Mouse (Mus musculus): ENCODE results near the gene Tmem192.

Tmem192 gene

DNA sequence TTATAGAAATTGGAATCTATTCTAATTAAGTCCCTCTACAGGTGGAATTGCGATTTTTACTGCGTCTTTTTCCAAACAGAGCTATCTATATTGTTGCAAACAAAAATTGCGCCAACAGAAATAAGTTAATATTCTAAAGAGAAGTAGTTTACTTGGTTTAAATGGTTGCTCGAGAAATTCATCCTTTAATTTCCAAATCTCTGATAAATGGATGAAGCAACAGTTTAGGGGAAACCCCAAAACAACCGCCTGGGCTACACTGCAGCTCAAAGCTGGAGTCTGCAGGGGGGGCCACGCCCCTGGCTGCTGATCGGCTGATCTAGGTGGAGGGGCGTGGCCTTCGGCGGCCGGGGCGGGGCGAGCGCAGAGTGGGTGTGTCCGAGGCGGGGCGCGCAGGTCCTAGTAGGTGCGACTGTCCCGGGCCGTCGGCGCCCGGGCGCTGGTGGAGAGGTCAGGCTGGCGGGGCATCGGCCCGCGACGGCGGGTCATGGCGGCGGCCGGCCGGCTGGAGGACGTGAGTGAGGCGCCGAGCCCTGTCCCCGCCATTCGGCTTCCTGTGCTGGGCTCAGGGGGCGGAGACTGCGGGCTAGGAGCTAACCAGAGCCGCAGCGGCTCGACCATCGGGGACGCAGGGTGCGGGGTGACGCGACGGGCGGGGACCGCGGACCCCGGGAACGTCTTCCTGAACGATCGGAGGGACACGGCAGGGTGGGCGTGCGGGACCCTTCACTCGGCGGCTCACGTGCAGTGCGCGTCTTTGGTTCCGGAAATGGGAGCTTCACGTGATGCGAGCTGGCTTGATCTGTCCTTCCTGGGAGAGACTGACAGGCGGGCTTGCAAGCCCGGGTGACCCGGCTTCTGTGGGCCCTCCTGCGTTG is at the start of gene Tmem192:
Gene Tmem192 (plus strand): TSS at position 366 of the 878 bp plus-strand sequence.
- DNase-seq (ENCODE audit: low read depth, low spot score), result peak; percentile 72

DNA sequence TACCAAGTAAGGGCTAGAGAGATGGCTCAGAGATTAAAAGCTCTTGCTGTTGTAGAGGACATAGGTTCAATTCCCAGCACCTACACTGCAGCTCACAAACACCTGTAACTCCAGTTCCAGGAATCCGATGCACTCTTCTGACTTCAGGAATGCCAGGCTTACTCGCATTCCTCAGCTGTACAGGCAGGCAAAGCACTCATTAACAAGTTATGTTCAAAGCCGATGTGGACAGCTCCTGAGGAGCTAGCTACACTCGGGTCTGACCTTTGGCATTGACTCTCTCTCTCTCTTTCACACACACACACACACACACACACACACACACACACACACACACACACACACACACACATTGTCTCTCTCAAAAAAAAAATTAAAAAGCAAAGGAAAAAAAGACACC is 48.3 kb upstream of the Tmem192 start:
- DNase-seq (ENCODE audit: low read depth, low spot score), result no peak

DNA sequence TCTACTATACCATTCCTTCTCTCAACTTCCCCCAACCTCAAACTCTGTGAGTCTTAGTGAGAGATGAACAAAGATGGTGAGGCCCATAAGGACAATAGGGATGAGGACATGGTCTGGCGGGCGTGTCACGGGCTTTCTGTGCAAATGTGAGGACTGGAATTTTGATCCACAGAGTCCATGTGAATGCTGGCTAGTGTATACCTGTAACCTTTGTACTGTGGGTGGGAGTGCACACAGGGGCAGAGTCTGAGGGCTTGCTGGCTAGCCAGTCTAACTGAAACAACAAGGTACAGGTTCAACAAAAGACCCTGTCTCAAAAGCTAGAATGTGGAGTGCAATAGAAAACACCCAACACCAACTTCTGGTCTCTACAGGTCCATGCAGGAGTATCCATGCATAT is 46.3 kb upstream of the Tmem192 start:
- DNase-seq (ENCODE audit: low read depth, low spot score), result no peak

DNA sequence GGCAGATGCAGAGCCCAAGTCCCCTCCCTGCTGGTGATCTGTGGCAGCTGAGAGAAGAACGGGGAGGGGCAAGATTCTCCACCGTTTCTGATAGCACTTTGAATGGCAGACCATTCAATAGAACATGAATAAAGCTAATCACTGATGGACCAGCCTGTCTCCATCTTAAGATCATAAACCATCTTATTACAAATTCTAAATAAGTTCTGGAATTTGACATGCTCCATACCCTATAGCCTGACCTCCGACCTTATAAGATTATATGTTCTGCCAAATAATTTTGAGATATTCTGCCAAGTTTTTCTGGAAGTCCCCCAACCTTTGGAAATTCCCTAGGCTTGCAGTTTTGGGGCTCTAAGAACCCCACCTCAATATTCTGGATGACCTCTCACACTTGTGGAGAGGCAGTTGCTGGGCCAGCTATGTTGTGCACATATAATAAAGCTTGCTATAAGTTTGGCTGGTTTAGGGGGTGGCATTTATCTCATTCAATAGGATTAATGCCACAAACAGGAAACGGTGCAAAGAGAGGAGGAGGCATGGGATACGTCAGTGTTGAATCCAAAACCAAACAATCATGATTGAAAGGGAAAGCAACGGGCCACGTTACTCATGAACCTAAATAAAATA is 45.3 kb upstream of the Tmem192 start:
- no peak for DNase-seq (ENCODE audit: low read depth, low spot score)

DNA sequence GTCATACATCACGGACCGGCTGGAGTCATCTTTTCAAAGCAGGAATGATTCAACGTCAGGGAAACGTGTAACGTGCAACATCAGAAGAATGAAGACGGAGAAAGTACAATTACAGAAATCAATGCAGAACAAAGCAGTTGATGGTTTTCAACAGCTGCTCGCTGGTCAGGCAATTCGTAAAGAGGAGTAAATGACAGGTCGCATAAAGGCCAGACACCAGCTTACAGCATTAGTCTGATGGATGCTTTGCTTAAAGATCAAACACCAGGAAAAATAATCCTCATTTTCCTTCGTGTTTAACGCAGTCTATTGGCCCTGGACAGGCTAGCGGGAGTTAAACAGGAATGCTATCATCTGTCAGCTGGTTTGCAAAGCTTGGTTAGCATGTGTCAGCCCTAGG is 44.8 kb upstream of the Tmem192 start:
- DNase-seq (ENCODE audit: low read depth, low spot score), result no peak

DNA sequence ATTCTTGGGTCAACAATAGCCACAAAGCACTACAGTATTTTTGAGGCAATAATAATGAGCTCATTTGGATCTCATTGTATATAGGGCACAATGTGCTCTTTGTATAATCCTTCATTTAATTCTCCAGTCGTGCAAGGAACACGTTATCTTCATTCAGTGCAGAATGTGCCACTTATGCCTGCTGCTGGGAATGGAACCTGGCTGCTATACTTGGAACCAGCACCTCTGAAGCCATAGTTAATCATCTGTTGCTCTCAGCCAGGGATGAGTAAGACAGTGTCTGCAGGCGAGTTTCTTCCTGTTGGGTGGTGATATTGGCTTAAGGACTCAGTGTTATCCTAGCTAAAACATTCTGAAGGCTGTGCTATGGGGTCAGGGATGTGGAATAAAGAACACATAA is 43.2 kb upstream of the Tmem192 start:
- no peak for DNase-seq (ENCODE audit: low read depth, low spot score)

DNA sequence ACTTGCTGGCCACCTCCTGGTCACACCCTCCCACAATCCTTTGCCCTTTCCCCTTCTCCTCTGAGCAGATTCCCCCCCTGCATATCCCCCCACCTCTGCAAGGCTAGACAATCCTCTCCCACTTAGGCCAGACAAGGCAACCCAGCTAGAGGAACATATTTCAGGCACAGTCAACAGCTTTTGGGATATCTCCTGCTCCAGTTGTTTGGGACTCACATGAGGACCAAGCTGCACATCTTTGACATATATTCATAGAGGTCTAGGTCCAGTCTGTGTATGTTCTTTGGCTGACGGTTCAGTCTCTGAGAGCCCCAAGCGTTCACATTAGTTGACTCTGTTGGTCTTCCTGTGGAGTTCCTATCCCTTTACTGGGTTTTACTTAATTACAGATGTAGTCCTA is 37.0 kb upstream of the Tmem192 start:
- no peak for DNase-seq (ENCODE audit: low read depth, low spot score)

DNA sequence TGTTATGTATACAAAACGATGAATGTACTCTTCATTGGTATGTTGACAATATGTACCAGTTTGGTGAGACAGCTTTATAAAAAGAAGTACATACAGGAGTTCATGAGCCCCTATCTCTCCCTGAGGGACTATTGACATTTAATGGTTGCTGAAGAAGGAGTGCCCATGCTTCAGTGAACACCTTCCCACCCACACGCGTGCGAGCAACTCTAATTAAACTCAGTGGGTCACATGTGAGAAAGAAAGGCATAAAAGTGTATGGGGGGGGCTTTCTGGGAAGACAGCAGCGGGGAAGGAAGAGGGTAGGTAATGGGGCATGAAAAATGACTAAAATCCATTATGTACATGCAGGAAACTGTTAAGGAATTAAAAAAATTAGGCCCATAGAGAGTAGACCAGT is 30.2 kb upstream of the Tmem192 start:
- no peak for DNase-seq (ENCODE audit: low read depth, low spot score)

DNA sequence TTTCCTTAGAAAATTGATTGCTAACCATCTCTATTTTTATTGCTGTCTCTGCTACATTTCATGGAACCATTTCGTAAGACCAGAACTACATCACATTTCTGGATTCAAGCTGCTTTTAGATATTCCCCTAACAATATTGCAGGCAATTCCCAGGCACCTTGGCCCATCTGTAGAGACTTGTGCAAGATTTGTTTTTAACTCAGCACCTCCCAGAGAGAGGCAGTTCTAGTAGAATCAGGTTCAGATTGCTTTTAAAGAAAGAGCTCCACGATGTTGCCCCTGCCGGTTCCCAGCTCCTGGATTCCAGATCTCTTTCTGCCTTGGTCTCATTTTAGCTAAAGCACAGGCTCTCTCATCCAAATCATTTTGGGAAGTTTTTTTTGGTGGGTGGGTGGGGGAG is 23.7 kb upstream of the Tmem192 start:
- DNase-seq (ENCODE audit: low read depth, low spot score), result peak; percentile 53

DNA sequence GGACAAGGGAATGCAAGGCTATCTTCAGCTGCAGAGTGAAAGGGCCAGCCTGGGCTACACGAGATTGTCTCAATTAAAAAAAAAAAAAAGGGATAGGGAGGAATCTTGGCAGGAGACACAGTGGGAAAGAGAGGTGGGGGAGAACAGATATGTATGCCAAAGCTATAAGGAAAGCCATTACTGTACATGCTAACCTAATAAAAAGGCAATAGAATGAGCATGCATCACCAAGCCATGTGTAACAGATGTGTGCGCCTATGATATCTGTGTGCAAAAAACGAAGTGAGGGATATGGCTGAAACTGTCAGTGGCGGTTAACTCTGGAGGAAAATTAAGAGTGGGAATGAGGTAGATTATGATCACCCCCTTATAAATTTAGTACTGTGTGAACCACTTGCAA is 21.2 kb upstream of the Tmem192 start:
- no peak for DNase-seq (ENCODE audit: low read depth, low spot score)

DNA sequence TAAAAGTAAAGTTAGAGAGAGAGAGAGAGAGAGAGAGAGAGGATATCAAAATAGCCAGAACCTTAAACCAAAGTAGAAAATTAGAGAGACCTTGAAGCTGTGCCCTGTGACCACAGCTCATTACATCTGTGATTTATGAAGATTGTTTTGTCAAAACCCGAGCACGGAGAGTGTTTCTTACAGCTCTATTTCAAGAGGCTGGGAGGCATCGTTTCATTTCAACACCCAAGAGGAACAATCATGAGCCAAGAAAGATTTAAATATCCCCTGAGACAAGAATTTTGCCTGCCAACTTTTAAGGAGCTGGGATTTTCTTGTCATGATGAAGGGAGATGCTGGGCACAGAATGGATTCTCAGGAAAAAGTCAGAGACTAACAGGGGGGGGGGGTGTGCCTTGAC is 20.6 kb upstream of the Tmem192 start:
- peak; percentile 84 for DNase-seq (ENCODE audit: low read depth, low spot score)

DNA sequence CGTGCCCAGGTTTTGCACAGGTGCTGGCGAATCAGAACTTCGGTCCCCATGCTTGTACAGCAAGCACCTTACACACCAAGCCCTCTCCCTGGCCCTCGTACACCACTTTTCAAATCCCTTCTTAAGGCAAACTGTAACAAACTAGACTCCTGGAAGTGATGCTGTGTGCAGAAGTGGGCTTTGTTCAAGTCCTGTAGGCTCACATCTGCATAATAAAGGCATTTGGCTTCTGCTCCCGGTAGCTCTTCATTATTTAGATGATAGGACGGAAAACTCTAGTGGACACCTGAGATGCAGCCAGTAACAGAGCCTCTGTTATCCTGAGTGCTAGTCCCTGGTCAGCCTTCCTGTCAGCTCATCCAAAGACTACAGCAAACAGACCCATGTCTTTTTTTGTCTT is 18.0 kb upstream of the Tmem192 start:
- no peak for DNase-seq (ENCODE audit: low read depth, low spot score)

DNA sequence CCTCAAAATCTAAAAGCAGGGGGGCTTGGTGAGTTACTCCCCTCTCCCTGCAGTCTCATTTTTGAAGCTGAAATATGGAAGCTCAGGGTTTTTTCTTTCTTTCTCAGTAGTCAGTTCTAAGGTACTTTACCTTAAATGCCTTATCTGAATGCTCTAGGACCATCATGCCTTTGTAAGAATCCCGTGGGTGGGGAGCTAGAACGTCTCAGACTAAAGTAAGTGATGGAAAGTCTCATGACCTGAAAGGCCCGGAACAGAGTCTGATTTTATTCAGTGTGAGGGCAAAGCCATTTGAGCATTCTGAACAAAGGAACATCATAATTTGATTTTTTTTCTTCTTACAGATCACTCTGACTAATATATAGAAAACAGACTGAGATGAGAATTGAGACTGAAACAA is 12.0 kb upstream of the Tmem192 start:
- DNase-seq (ENCODE audit: low read depth, low spot score), result no peak

DNA sequence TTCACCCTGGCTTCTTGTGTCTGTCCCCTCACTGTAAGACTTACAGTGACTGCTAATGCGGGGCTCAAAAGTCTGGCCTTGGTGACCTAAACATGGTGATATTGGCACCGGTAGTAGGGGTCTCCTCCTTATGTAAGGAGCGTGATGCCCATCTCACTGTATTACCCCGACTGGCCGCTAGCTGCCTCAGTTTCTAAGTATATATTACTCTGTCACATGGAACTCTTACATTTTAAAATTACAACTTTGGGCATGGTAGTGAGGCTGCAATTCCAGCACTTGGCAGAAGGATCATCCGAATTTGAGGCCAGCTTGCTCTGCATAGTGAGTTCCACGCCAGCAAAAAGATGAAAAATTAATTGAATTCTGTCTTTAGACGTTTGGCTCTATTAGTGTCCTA is 6.0 kb upstream of the Tmem192 start:
- no peak for DNase-seq (ENCODE audit: low read depth, low spot score)

DNA sequence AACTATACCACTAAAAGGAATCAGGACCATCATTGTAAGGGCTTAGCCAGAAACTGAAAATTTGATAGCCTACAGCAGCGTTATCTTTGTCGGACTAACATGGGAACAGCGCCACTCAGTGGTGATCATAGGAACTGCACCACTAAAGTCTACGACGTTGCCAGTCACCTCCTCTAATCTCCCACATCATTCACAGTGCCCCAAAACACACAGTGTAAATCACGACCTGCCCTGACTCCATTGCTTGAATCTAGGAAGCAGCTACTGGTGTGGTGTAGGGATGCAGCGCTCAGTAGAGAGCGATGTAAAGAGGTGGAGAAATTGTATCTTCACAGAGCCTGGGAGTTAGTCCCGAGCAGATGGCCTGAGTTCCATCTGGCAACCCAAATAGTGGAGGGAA is 5.5 kb upstream of the Tmem192 start:
- DNase-seq (ENCODE audit: low read depth, low spot score), result peak; percentile 60

DNA sequence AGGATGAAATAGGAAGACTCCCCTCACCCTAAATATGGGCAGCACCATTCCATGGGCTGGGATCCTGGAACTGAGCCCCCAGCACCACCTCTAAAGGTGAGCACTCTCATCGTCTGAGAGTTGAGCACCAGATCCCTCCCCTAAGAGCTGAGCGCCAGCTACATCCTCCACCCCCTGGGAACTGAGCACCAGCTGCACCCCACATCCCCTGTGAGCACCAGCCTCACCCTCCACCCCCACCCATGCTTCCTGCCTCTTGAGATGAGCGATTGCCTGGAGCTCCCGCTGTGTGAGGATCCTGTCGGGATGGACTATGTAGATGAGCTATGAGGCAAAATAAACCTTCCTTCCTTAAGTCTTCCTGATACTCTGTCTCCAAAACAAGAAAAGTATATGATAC is 4.0 kb upstream of the Tmem192 start:
- DNase-seq (ENCODE audit: low read depth, low spot score), result peak; percentile 45

DNA sequence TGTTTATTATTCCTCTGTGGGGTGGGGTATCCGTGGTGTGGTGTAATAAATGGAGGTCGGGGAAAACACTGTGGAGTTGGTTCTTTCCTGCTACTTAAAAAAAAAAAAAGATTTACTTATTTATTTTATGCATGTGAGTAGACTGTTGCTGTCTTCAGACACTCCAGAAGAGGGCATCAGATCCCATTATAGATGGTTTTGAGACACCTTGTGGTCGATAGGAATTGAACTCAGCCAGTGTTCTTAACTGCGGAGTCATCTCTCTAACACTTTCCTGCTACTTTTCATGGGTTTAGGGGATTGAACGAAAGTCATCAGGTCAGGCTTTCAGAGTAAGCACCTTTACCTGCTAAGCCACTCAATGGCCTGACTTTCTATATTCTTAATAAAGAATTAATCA is 2.2 kb upstream of the Tmem192 start:
- DNase-seq (ENCODE audit: low read depth, low spot score), result no peak

DNA sequence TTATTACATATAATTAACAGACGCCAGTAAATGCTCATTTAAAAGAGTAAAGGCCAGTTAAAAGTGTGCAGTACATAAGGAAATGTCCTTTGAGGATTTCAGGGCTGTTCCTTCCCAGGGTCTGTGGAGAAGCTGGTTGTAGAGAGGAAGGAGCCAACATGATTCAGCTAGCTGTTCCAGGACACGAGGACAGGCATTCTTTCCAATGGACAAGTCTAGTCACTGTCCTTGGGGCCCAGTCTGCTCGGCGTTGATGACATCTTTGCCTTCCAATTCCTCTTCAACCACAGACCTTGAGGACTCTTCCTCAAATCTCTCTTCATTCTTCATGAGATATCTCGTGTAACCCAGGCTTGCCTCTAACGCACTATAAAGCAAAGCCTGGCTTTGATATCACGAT is 1.4 kb upstream of the Tmem192 start:
- DNase-seq (ENCODE audit: low read depth, low spot score), result no peak

DNA sequence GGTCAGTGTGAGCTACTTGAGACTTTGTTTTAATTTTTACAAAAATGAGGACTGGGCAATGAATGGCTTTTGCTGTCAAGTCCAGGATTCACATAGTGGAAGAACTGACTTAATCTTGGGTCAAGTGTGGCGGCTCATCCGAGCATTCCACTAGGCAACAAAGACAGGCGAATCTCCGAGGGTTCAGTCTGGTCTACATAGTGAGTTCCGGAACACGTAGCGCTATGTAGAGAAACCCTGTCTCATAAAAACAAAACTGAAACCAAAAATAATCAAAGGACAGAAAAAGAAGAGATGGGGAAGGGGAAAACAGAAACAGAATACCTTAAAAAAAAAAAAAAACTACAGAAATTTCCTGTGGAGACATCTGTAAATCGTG is 555 bp upstream of the Tmem192 start:
- DNase-seq (ENCODE audit: low read depth, low spot score), result no peak

DNA sequence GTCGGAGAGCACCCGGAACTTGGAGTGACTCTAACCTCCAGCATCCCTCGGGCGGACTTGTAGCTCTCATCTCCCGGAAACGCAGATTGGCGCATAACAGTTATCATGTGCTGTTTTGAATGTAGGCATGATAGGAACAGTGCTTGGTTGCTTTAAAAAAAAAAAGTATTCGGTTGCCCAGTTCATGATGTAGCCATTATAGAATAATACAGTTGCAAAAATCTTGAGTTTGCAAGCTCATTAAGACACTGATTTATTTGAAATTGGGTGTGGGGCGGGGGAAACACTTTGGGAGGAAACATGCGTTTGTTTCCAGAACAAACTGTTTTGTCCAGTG is 681 bp downstream of the Tmem192 start:
- no peak for DNase-seq (ENCODE audit: low read depth, low spot score)

DNA sequence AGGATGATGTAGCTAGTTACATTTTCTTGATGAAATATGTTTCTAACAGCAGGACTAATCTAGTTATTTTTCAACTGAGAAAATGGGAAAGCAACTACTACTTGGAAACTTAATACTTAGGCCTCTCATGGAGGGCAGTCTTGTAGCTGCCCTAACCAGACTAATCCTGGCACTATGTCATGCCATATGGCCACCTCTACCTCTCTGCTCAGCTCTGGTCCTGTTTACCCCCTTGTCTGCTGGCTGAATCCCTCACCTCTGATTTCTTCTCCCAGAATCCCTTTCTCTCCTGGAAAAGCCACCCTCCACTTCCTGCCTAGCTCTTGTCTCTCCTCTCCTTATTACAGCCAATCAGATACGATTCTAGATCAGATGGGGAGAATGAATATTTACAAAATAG is 1.4 kb downstream of the Tmem192 start:
- no peak for DNase-seq (ENCODE audit: low read depth, low spot score)

DNA sequence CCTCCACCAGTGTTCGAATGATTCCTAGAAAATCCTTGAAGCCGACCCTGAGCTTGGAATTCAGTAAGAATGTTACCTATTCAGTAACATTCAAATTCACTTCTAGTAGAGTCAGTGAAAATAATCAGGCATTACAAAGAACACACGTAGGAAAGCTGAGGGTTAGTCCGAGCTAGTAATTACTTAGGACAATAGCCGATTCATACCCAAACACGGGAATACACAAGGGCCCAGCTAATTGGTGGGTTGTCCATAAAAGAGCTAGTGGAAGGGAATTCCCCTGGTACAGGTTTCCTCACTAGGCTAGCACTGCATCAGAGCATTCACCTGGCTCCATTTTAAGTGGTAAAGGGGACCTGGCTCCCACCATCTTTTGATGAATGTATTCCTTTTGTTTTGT is 5.1 kb downstream of the Tmem192 start:
- no peak for DNase-seq (ENCODE audit: low read depth, low spot score)

DNA sequence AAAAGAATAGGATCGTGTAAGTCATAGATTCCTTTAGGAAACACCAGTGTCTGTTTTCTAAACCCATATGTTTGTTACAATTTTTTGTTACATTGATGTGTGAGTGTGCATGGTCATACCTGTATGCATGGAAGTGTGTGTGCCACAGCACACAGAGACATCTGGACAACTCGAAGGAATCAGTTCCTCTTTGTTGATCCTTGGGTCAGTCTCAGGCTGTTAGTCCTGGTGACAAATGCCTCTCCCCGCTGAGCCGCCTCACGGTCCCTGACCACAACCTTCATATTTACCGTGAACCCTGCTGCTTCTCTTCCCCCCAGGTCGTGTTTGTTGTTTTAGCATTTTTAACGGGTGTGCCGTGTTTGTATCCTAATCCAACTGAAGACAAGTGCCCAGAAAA is 12.0 kb downstream of the Tmem192 start:
- no peak for DNase-seq (ENCODE audit: low read depth, low spot score)

DNA sequence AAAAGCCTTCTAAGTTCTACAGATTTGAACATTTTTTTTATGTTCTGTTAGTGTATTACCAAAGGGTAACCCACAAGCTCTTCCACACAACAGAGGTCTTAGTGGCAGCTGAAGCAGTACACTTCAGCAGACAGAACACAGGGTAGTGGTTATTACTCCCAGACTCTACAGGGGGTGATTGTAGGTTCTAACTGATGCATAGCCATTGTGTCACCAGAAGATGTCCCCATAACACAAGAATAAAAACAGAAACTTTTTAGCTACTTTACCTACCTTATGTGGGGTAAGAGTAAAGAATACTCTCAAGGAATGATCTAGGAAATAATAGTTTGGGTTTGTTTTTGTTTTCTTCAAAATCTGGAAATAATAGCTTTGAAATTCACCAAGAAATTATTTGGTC is 15.9 kb downstream of the Tmem192 start:
- no peak for DNase-seq (ENCODE audit: low read depth, low spot score)

All from telencephalon, adult 2 months (tissue).